ENCODE assay signal across 9 mouse cellular contexts in genomic region chr16:93615118-93615870, GRCm38 (mm10). TPM values are rescaled to one million over a fixed set of nuclear protein-coding genes. Genes with fewer than 3 reads are reported as not detected.
DNase-seq lines count a peak whose midpoint lies in the region; ATAC-seq and TF ChIP-seq lines count a peak whose summit lies in the region.
"Had no signal": no experiment of that assay in that cellular context is flagged by ENCODE, and none has a peak within 500 bp of the region (broad histone marks: within the 10 kb centered on the region; RNA-seq: fewer than 3 reads in every experiment).

No protein-coding gene starts in this region.

- H3K36me3 ChIP-seq in forebrain, embryonic 10.5 days (replicated peaks): peaks cover 19% of the 10 kb centered on the region
- peaks cover 14% of the 10 kb centered on the region for H3K36me3 ChIP-seq in forebrain, embryonic 12.5 days (replicated peaks)
- H3K36me3 ChIP-seq in E14TG2a.4 (ENCODE audit: insufficient read depth, low read length): peaks cover 8% of the 10 kb centered on the region

- no peak overlapping the region for H3K4me2 ChIP-seq in forebrain, embryonic 12.5 days
- H3K4me2 ChIP-seq: hindbrain, embryonic 15.5 days had no signal

- no peak overlapping the region for H3K9ac ChIP-seq in forebrain, embryonic 12.5 days
- H3K9ac ChIP-seq: hindbrain, embryonic 15.5 days had no signal

- no peak overlapping the region for H3K27ac ChIP-seq in forebrain, embryonic 10.5 days
- no peak overlapping the region for H3K27ac ChIP-seq in forebrain, embryonic 12.5 days
- H3K27ac ChIP-seq: hindbrain, embryonic 15.5 days had no signal

- DNase-seq in forebrain, embryonic 10.5 days (ENCODE audit: extremely low spot score, low spot score): peak; percentile 55
- peak; percentile 36 to 62 for DNase-seq in gastrocnemius, adult 8-10 months (ENCODE audit: low spot score in 2 of 2)
- DNase-seq in kidney, postnatal 25 days: peak; percentile 80 to 85
- peak; percentile 76 for DNase-seq in lung, postnatal 10 days
- DNase-seq in spleen, postnatal 10 days (ENCODE audit: low spot score in 2 of 2): peak; percentile 78 to 90

- WGBS in forebrain, embryonic 10.5 days: 43% methylated on average over 5 of the region's 5 CpGs
- 40% methylated on average over 5 of the region's 5 CpGs for WGBS in forebrain, embryonic 12.5 days

- peak; percentile 44 for TF ChIP-seq CTCF in E14TG2a.4 (conservative IDR thresholded peaks at IDR 0.05; ENCODE audit: low read length)

- no peaks in the 10 kb centered on the region for H3K27me3 ChIP-seq in forebrain, embryonic 10.5 days (ENCODE audit: poor library complexity, severe bottlenecking)
- no peaks in the 10 kb centered on the region for H3K27me3 ChIP-seq in forebrain, embryonic 12.5 days
- H3K27me3 ChIP-seq in E14TG2a.4 (ENCODE audit: insufficient read depth, low read length): no peaks in the 10 kb centered on the region
- H3K27me3 ChIP-seq: hindbrain, embryonic 15.5 days had no signal

- no peak overlapping the region for H3K4me3 ChIP-seq in forebrain, embryonic 10.5 days
- no peak overlapping the region for H3K4me3 ChIP-seq in forebrain, embryonic 12.5 days (replicated peaks)
- no peak overlapping the region for H3K4me3 ChIP-seq in E14TG2a.4 (replicated peaks; ENCODE audit: low read length)
- H3K4me3 ChIP-seq: hindbrain, embryonic 15.5 days had no signal

- ATAC-seq in forebrain, embryonic 12.5 days (ENCODE audit: low FRiP score): no peak
- ATAC-seq in cerebellum, adult (ENCODE audit: insufficient number of reproducible peaks, low FRiP score, low TSS enrichment): peak; percentile 52; the same call in 1 of the 2 replicates

- no peaks in the 10 kb centered on the region for H3K4me1 ChIP-seq in forebrain, embryonic 10.5 days
- H3K4me1 ChIP-seq in forebrain, embryonic 12.5 days: no peaks in the 10 kb centered on the region
- no peaks in the 10 kb centered on the region for H3K4me1 ChIP-seq in E14TG2a.4 (replicated peaks; ENCODE audit: low read depth, low read length)
- H3K4me1 ChIP-seq: hindbrain, embryonic 15.5 days had no signal

- H3K9me3 ChIP-seq in forebrain, embryonic 10.5 days: no peaks in the 10 kb centered on the region
- H3K9me3 ChIP-seq in forebrain, embryonic 12.5 days: no peaks in the 10 kb centered on the region
- peaks cover 9% of the 10 kb centered on the region for H3K9me3 ChIP-seq in E14TG2a.4 (ENCODE audit: low read length)
- H3K9me3 ChIP-seq: hindbrain, embryonic 15.5 days had no signal

RNA-seq across cellular contexts. Expression of gene Cbr1, which starts 9.6 kb away (rescaled TPM):
- polyA plus RNA-seq in forebrain, embryonic 10.5 days (2016; fragmentation: Nextera tagmentation; extraction: Ambion mirVana): 81.9 and 84.7 TPM in 2 replicates
- polyA plus RNA-seq in forebrain, embryonic 12.5 days (2016; fragmentation: Nextera tagmentation; extraction: Ambion mirVana): 108 and 112 TPM in 2 replicates
- 10 to 100 TPM; 25.0 to 27.4 (median 26.2) TPM for total RNA-seq in gastrocnemius, adult 8-10 months (2022)

RNA-seq across cellular contexts. Expression of gene Setd4, which starts 11.4 kb away (rescaled TPM):
- 14.9 and 15.8 TPM in 2 replicates for polyA plus RNA-seq in forebrain, embryonic 10.5 days (2016; fragmentation: Nextera tagmentation; extraction: Ambion mirVana)
- polyA plus RNA-seq in forebrain, embryonic 12.5 days (2016; fragmentation: Nextera tagmentation; extraction: Ambion mirVana): 15.8 and 17.2 TPM in 2 replicates
- under 1 TPM; 0.48 to 0.74 (median 0.67) TPM for total RNA-seq in gastrocnemius, adult 8-10 months (2022)

RNA-seq across cellular contexts. Expression of gene Gm5678, which starts 12.6 kb away (rescaled TPM):
- polyA plus RNA-seq in forebrain, embryonic 10.5 days (2016; fragmentation: Nextera tagmentation; extraction: Ambion mirVana): not detected in 2 replicates
- polyA plus RNA-seq in forebrain, embryonic 12.5 days (2016; fragmentation: Nextera tagmentation; extraction: Ambion mirVana): not detected in 2 replicates
- total RNA-seq in gastrocnemius, adult 8-10 months (2022): 1 to 10 TPM in 3 of 4 experiments, under 1 TPM in 1; 0.96 to 1.7 (median 1.1) TPM
- polyA plus RNA-seq: hindbrain, embryonic 15.5 days had no signal
